Mouse (Mus musculus) forelimb bud, embryonic 11.5 days (tissue): Measurements from ENCODE around the gene Krtdap.
A peak's percentile ranks its signal among the peaks of the same experiment; 100 is the strongest.
"Not testable (repeated sequence)": the region's sequence is repeated elsewhere in the genome, so short reads cannot be mapped to it uniquely, and the experiment has no call there.

Source experiments
- DNase-seq: peaks from one replicate; pipeline ENCODE4 v3.0.0-alpha.2; 2012; ENCODE audit warnings: low read depth, low spot score

The Krtdap gene

GRCm38 (mm10) chr7:30787377-30788022, at the start of gene Krtdap:
Krtdap (plus strand) TSS chr7:30787896.
- DNase-seq, result no peak

GRCm38 (mm10) chr7:30742570-30742969, 45.1 kb upstream of the Krtdap start:
- not testable (repeated sequence) for DNase-seq

GRCm38 (mm10) chr7:30743617-30744016, 44.1 kb upstream of the Krtdap start, which contains the start of gene Gapdhs:
Gapdhs (minus strand) TSS chr7:30743681.
- DNase-seq, result not testable (repeated sequence)

- peak; percentile 4 for DNase-seq
These were observed 43.6 kb upstream of the Krtdap start for GRCm38 (mm10) chr7:30744022-30744598.

- DNase-seq, result no peak
These were observed 40.0 kb upstream of the Krtdap start for GRCm38 (mm10) chr7:30747525-30748204.

GRCm38 (mm10) chr7:30749824-30750606, 37.7 kb upstream of the Krtdap start:
- DNase-seq, result no peak

- DNase-seq, result no peak
These were observed 36.5 kb upstream of the Krtdap start, which contains the start of gene Sbsn for GRCm38 (mm10) chr7:30751086-30751669. Sbsn (plus strand) TSS chr7:30751471.

- DNase-seq, result no peak
These were observed 30.7 kb upstream of the Krtdap start for GRCm38 (mm10) chr7:30757001-30757400.

GRCm38 (mm10) chr7:30758853-30759252, 28.8 kb upstream of the Krtdap start:
- DNase-seq, result peak; percentile 21

GRCm38 (mm10) chr7:30761769-30762352, 25.8 kb upstream of the Krtdap start:
- DNase-seq, result no peak

GRCm38 (mm10) chr7:30763456-30763855, 24.2 kb upstream of the Krtdap start, which contains the start of gene Dmkn:
Dmkn (plus strand) TSS chr7:30763756.
- no peak for DNase-seq

GRCm38 (mm10) chr7:30765173-30765572, 22.5 kb upstream of the Krtdap start:
- no peak for DNase-seq

- DNase-seq, result no peak
These were observed 21.3 kb upstream of the Krtdap start for GRCm38 (mm10) chr7:30766408-30766807.

- no peak for DNase-seq
These were observed 18.5 kb upstream of the Krtdap start for GRCm38 (mm10) chr7:30769236-30769635.

GRCm38 (mm10) chr7:30776104-30776503, 11.6 kb upstream of the Krtdap start:
- no peak for DNase-seq

- no peak for DNase-seq
These were observed 10.6 kb upstream of the Krtdap start for GRCm38 (mm10) chr7:30777081-30777579.

- no peak for DNase-seq
These were observed 9.8 kb upstream of the Krtdap start for GRCm38 (mm10) chr7:30777911-30778310.

- DNase-seq, result no peak
These were observed 5.9 kb upstream of the Krtdap start for GRCm38 (mm10) chr7:30781792-30782191.

- DNase-seq, result no peak
These were observed 5.0 kb upstream of the Krtdap start for GRCm38 (mm10) chr7:30782658-30783057.

- no peak for DNase-seq
These were observed 2.5 kb upstream of the Krtdap start for GRCm38 (mm10) chr7:30785154-30785553.
